Mouse (Mus musculus): ENCODE results near the gene Cluap1. TPM values are rescaled to one million over a fixed set of nuclear protein-coding genes. Genes with fewer than 3 reads are reported as not detected.

The Cluap1 gene
- polyA plus RNA-seq, 1 experiment from 2014 or later: 15.6 TPM

Small RNA genes lying within 50 kb of the gene (microRNA-seq; reads per million reads assigned to microRNA genes)
- not detected for gene Gm23493

Other genes with a start within 250 kb of the Cluap1 start
- 0.13 TPM in 1 of 2 replicates, not detected in the other for gene Mefv, start 190.7 kb upstream of the Cluap1 start, polyA plus RNA-seq (2015; fragmentation: Nextera tagmentation; extraction: Ambion mirVana)
- gene Zfp263, start 164.7 kb upstream of the Cluap1 start, polyA plus RNA-seq (2015; fragmentation: Nextera tagmentation; extraction: Ambion mirVana): 32.4 and 33.8 TPM in 2 replicates
- gene Olfr15, start 77.9 kb upstream of the Cluap1 start, polyA plus RNA-seq (2015; fragmentation: Nextera tagmentation; extraction: Ambion mirVana): not detected in 2 replicates
- 0.85 and 0.90 TPM in 2 replicates for gene Zfp174, start 61.5 kb upstream of the Cluap1 start, polyA plus RNA-seq (2015; fragmentation: Nextera tagmentation; extraction: Ambion mirVana)
- gene Naa60, start 36.4 kb upstream of the Cluap1 start, polyA plus RNA-seq (2015; fragmentation: Nextera tagmentation; extraction: Ambion mirVana): 37.1 and 40.0 TPM in 2 replicates
- gene Zfp597, start 24.2 kb upstream of the Cluap1 start, polyA plus RNA-seq (2015; fragmentation: Nextera tagmentation; extraction: Ambion mirVana): 6.1 TPM in 2 replicates
- gene Gm20695, start 24.2 kb upstream of the Cluap1 start, polyA plus RNA-seq (2015; fragmentation: Nextera tagmentation; extraction: Ambion mirVana): 0.26 and 0.31 TPM in 2 replicates
- 9.7 and 10.0 TPM in 2 replicates for gene 1700037C18Rik, start 112 bp upstream of the Cluap1 start, polyA plus RNA-seq (2015; fragmentation: Nextera tagmentation; extraction: Ambion mirVana)
- gene Nlrc3, start 67.8 kb downstream of the Cluap1 start, polyA plus RNA-seq (2015; fragmentation: Nextera tagmentation; extraction: Ambion mirVana): 1.8 and 2.5 TPM in 2 replicates
- gene Slx4, start 95.0 kb downstream of the Cluap1 start, polyA plus RNA-seq (2015; fragmentation: Nextera tagmentation; extraction: Ambion mirVana): 8.8 and 8.9 TPM in 2 replicates
- gene Dnase1, start 128.1 kb downstream of the Cluap1 start, polyA plus RNA-seq (2015; fragmentation: Nextera tagmentation; extraction: Ambion mirVana): 3.5 and 4.6 TPM in 2 replicates
- gene Trap1, start 169.0 kb downstream of the Cluap1 start, polyA plus RNA-seq (2015; fragmentation: Nextera tagmentation; extraction: Ambion mirVana): 128 and 142 TPM in 2 replicates

Data from heart, embryonic 16.5 days (tissue).